Mouse (Mus musculus) liver, adult 2 months (tissue): ENCODE measurements around the gene B9d1.

Source experiments
- CTCF ChIP-seq: fragments of 200-500 bp; IDR thresholded peaks from 2 replicates; pipeline ENCODE4 v1.5.1; 2011; ENCODE audit warnings: low read depth, low read length, control low read depth
- POLR2A ChIP-seq: fragments of 200-500 bp; IDR thresholded peaks from 2 replicates; pipeline ENCODE4 v1.6.1; 2011; ENCODE audit warnings: low read length, control low read depth; ENCODE audit not compliant: insufficient read depth; ENCODE audit errors: extremely low read depth

DNA sequence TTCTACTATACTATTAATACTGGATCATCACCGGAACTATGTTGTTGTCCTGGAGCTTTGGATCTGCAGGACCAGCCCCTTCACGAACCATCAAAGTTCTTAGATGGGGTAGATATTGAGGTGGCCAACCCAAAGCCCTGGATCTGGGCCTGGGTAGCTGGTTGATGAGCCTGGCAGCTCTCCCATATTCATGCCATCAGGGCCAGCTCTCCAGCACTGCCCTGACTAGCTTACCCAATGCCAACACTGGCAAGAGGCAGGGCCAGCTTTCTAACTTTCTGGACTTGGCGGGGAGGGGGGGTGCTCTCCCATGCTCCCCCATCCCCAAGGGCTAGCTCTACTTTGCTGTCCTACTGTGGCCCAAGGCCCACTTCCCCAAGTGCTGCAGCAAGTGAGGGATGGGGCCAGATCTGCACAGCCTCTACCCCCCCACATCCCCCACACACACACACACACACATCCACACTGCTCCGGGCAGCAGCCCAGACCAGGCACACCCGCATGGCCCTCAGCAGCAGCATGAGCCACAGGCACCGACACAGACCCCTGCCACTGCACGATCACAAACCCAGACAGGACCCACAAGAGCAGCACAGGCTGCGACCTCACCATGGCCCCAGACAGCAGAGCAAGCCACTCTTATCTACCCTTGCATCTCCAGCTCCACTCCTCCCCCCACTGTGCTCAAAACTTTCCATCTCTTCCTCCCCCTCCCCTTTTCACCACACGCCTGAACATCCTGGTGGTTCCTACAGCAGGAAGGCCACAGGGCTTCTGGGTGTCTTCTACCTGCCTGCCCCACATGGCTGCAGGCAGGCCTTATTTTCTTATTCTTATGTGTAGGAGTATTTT is 23.5 kb upstream of the B9d1 start:
- TF ChIP-seq CTCF (no peak), POLR2A (no peak)
